Mouse (Mus musculus) bone marrow, adult 2 months (tissue): ENCODE measurements around the gene Tnni1. TPM values are rescaled to one million over a fixed set of nuclear protein-coding genes. Genes with fewer than 3 reads are reported as not detected.

Source experiments
- H3K27ac ChIP-seq: fragments of 200-500 bp; 2 replicates; pipeline ENCODE4 v1.5.1; 2012; ENCODE audit warnings: low read depth, mild to moderate bottlenecking, control low read depth, inconsistent platforms, low read length; ENCODE audit not compliant: control insufficient read depth, poor library complexity, insufficient read depth
- H3K4me1 ChIP-seq: fragments of 200-500 bp; 2 replicates; pipeline ENCODE4 v1.6.1; 2011; ENCODE audit warnings: low read length; ENCODE audit not compliant: control insufficient read depth, insufficient read depth
- H3K4me3 ChIP-seq: fragments of 200-500 bp; replicated peaks from 2 replicates; pipeline ENCODE3; 2011; ENCODE audit warnings: mild to moderate bottlenecking, low read depth, low read length, control low read depth; ENCODE audit not compliant: control insufficient read depth
- CTCF ChIP-seq: fragments of 200-500 bp; IDR thresholded peaks from 2 replicates; pipeline ENCODE4 v1.5.1; 2011; ENCODE audit warnings: low read length, control low read depth; ENCODE audit not compliant: control insufficient read depth, insufficient read depth
- POLR2A ChIP-seq: fragments of 200-500 bp; IDR thresholded peaks from 2 replicates; pipeline ENCODE4 v1.6.1; 2011; ENCODE audit warnings: low read depth, mild to moderate bottlenecking, control low read depth, low read length, borderline replicate concordance; ENCODE audit not compliant: control insufficient read depth
- WGBS: fragments of 180-500 bp; shearing (Covaris S2); methylation state at CpG from one replicate; pipeline ENCODE4 v1.1.7; 2018; 5-methylcytosine and 5-hydroxymethylcytosine counted together
- polyA plus RNA-seq: library from polyadenylated mRNA; stranded (reverse); fragments of >200 nt; gene quantifications from 2 replicates; pipeline ENCODE4 v1.2.4, GENCODE M21; 2011; ENCODE audit warnings: low replicate concordance; ENCODE audit not compliant: missing spikeins, insufficient read depth, insufficient read length

The Tnni1 gene
- polyA plus RNA-seq, 1 experiment = not detected

- H3K4me1 ChIP-seq = no peaks in the 10 kb centered on the region
- no peak overlapping the region for H3K27ac ChIP-seq
- TF ChIP-seq POLR2A (no peak), CTCF (no peak)
- H3K4me3 ChIP-seq = no peak overlapping the region
- 83% methylated on average over 9 of the region's 9 CpGs for WGBS
These were observed 15.6 kb upstream of the Tnni1 start for GRCm38 (mm10) chr1:135763503-135764205.

GRCm38 (mm10) chr1:135764206-135764528 is 15.1 kb upstream of the Tnni1 start:
- Histone ChIP-seq H3K4me1 (no peaks in the 10 kb centered on the region), H3K4me3 (no peak overlapping the region), H3K27ac (no peak overlapping the region)
- 83% methylated on average over 2 of the region's 2 CpGs for WGBS
- TF ChIP-seq POLR2A (no peak), CTCF (no peak)

GRCm38 (mm10) chr1:135765645-135766591 is 13.3 kb upstream of the Tnni1 start, which contains the start of gene Phlda3:
Gene Phlda3 (plus strand): TSS chr1:135766119.
- peak within 1 kb of the TSS; percentile 1 for H3K4me3 ChIP-seq
- no peak within 1 kb of the TSS for H3K27ac ChIP-seq
- no peaks in the 10 kb centered on the region for H3K4me1 ChIP-seq
- no peak for TF ChIP-seq CTCF
- peak; percentile 38; the same call in 1 of the 2 replicates for TF ChIP-seq POLR2A
- 2% methylated on average over 90 of the region's 90 CpGs for WGBS

GRCm38 (mm10) chr1:135766592-135767306 is 12.5 kb upstream of the Tnni1 start:
- Histone ChIP-seq H3K4me1 (no peaks in the 10 kb centered on the region), H3K27ac (no peak overlapping the region), H3K4me3 (no peak overlapping the region)
- TF ChIP-seq CTCF = no peak
- TF ChIP-seq POLR2A = no peak
- 37% methylated on average over 30 of the region's 30 CpGs for WGBS

- 74% methylated on average over 4 of the region's 4 CpGs for WGBS
- TF ChIP-seq POLR2A (no peak), CTCF (no peak)
- Histone ChIP-seq H3K4me3 (no peak overlapping the region), H3K4me1 (no peaks in the 10 kb centered on the region), H3K27ac (no peak overlapping the region)
These were observed 11.8 kb upstream of the Tnni1 start for GRCm38 (mm10) chr1:135767324-135767890.

DNA sequence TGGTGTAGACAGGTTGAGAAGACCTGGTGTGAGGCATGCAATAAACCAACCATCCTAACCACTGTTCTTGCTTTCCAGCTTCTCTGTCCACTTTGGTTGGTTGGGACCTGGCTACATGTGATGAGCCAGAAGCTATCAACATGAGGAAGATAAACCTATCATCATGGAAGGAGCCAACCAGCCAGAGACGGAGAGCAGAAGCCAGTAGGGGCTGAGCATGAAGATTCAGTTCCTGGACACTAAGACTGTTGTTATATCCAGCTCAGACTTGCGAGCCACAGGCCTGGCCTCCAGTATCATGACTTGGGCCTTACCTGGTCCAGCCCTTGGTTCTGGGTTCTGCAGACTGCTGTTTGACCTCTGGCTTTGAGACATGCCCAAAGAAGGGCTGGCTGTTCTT is 10.8 kb upstream of the Tnni1 start:
- no peak for TF ChIP-seq POLR2A
- TF ChIP-seq CTCF = no peak
- H3K4me3 ChIP-seq = no peak overlapping the region
- H3K4me1 ChIP-seq = no peaks in the 10 kb centered on the region
- H3K27ac ChIP-seq = no peak overlapping the region
- 82% methylated on average over 2 of the region's 2 CpGs for WGBS

GRCm38 (mm10) chr1:135770237-135770636 is 9.0 kb upstream of the Tnni1 start:
- WGBS = 41% methylated on average over 7 of the region's 7 CpGs
- Histone ChIP-seq H3K4me1 (no peaks in the 10 kb centered on the region), H3K4me3 (no peak overlapping the region), H3K27ac (no peak overlapping the region)
- no peak for TF ChIP-seq POLR2A
- no peak for TF ChIP-seq CTCF

DNA sequence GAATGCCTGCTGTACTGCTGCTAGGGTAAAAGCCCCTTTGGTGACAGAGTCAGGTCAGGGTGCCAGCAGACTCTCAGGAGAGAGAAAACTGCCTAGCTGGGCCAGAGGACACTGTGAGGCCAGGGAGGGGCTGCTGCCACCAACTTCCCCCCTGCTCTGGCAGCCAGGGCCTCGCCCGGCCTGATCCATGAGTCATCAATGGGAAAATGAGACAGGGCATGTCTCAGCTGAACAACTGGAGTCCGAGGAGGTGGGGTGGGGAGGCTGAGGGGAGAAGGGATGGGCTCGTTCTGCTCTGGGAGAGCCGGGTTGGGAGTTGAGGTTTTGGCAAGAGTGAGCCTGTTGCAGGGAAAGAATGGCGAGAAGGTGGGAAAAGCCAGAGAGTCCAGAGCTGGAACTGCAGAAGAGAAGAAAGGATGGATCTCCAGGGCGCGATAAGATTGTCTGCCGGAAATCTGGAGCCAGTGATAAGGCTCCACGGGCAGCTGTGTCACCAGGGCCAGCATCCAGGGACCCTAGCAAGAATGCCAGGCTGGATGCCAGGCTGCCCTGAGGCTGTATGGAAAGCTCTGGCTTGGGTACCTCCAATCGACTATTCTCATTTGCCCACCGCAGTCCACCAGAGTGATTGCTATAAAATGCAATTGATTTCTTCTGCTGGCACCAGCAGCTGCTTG is 8.2 kb upstream of the Tnni1 start:
- H3K4me1 ChIP-seq = no peaks in the 10 kb centered on the region
- TF ChIP-seq CTCF (no peak), POLR2A (no peak)
- WGBS = 56% methylated on average over 12 of the region's 12 CpGs
- H3K4me3 ChIP-seq = no peak overlapping the region
- H3K27ac ChIP-seq = no peak overlapping the region
